Mouse (Mus musculus): Measurements from ENCODE around the gene Gfod2.

- TF ChIP-seq CTCF (IDR thresholded peaks at IDR 0.05; ENCODE audit: low read depth, low read length) (no peak), POLR2A (IDR thresholded peaks at IDR 0.05; ENCODE audit: extremely low read depth, insufficient read depth, low read length) (no peak)
These were observed 628 bp downstream of the Gfod2 start for GRCm38 (mm10) chr8:105757796-105758276.
